Mouse (Mus musculus) heart, postnatal 4 days (tissue): ENCODE measurements around the gene Rpusd3. TPM values are rescaled to one million over a fixed set of nuclear protein-coding genes. Genes with fewer than 3 reads are reported as not detected.

Experiments used
- DNase-seq: peaks from one replicate; pipeline ENCODE4 v3.0.0; 2021
- microRNA-seq, 2 experiments: library from miRNA; unstranded; fragments of <30 nt; microRNA quantifications; one replicate each; pipeline ENCODE4 v1.2.0; 2021 to 2022
- total RNA-seq, 2 experiments: library from RNA; stranded (reverse); gene quantifications; 2 replicates each; pipeline ENCODE4 v1.2.3; 2021

Rpusd3 gene
- total RNA-seq, 2 experiments from 2014 or later = 7.1 to 7.9 TPM

DNA sequence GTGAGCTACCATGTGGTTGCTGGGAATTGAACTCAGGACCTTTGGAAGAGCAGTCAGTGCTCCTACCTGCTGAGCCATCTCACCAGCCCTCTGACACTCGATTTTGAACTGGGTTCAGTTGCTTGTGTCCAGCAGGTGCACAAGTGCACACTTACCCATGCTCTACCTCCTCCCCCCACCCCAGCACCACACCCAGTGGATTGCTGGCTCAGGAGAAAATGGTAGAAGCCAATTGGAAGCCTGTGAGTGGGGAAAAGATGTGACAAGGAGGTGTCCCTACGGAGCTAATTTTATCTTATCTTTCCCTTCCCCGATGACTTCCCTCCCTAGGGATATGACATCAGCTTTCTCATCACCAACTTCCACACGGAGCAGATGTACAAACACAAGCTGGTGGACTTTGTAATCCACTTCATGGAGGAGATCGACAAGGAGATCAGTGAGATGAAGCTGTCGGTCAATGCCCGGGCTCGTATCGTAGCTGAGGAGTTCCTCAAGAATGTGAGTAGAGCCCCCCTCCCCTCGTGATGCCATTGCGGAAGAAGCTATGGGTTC, 33.9 kb downstream of the Rpusd3 start:
- no peak for DNase-seq

DNA sequence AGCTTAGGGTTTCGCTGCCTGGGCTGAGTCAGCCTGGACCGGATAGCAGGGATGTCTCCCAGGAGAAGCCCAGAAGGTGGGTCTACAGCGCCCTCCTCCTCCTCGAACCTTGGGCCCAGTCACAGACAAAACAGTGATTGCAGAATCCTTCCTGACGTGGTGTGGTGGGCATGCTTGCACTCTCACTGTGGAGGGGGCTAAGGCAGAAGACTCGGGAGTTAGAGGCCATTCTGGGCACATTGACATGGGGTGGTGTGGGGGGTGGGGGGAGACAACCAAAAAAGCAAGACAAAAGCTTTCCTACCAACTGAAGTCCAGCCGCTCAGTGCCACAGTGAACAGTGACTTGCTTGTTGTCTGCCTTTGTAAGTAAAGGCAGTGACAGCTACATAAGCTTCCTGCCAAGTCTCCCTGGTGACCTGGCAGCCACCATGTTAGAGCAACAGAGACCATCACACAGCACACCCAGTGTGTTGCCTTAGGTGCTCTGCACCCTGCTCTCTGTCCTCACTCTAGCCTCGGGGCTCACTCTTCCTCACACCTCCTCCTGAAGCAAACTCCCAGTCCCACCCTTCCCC, 34.7 kb downstream of the Rpusd3 start:
- DNase-seq = no peak

DNA sequence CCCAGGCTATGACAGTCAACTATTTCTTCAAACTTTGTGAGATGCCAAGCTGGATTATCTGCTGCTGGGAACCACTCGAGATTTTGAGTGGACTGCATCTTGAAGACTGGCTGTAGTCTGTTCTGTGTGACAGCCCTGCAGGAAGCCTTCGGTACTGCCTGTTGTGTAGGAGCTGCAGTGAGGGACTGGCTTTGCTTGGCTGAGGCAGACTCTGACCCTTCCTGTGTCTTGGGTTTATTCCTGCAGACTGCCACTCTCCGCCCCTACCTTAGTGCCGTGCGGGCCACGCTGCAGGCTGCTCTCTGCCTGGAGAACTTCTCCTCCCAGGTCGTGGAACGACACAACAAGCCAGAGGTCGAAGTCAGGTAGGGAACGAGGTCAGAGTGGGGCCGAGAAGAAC, 38.7 kb downstream of the Rpusd3 start:
- no peak for DNase-seq

DNA sequence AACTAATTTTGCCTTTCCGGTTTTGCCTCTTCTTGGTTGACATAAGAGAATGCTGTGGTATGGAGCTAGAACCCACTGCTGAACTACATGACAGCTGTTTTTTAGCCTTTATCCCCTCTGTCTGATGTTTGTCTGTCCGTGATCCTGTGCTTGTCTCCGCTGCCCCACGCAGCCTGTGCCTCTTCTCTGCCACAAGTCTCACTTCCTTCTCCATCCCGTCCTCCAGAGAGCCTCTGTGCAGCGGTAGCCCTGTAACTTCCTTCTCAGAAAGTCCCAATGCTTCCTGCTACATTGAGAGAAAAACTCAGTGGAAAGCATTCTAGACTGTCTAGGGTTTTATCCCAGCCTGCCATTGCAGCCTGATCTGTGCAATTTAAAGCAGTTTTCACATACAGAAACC, 39.9 kb downstream of the Rpusd3 start:
- DNase-seq = no peak

DNA sequence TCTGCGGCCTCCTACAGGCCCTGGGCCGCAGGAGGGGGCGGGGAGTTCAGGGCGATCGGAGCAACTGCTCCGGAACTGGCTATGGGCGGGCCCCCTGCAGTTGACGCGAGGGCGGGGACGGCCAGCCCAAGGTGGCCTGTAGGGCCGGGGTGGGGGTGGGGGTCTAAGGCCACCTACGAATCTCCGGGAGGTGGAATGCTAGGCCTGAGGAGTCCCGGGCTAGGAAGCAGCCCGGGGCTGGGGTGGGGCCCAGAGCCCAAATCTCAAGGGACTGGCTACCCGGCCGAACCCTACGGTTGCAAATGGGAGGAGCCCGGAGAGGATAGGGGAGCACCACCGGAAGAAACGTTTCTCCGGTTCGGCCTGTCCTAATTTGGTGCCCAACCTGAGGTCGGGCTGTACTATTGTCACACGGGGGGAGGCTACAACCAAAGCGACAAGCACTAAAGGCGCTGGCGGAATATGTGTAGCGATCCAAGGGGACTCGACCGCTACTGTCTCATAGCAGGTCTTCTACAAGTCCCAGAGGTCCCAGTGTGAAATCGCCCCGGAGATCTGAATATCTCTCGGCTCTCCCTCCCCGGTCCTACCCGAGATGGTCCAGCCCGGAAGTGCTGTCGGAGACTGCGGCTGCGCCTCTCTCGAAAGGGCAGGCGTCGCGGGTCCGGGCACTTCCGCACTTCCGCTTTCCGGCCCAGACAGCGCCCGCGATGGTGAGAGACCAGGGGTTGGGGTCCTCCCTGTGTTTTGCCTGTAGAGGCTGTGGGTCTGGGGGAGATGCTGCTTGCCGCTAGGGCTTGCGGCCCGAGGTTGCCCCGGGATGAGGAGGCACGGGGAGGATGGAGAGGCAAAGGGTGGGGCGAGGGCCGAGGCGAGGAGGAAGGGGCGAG, 41.4 kb downstream of the Rpusd3 start, which contains the start of the genes Tada3 and Arpc4:
Gene Tada3, minus strand, starts transcription at position 388 of the 890 bp plus-strand sequence.
Gene Arpc4, plus strand, starts transcription at position 620 of the 890 bp plus-strand sequence.
- DNase-seq = peak; percentile 94

DNA sequence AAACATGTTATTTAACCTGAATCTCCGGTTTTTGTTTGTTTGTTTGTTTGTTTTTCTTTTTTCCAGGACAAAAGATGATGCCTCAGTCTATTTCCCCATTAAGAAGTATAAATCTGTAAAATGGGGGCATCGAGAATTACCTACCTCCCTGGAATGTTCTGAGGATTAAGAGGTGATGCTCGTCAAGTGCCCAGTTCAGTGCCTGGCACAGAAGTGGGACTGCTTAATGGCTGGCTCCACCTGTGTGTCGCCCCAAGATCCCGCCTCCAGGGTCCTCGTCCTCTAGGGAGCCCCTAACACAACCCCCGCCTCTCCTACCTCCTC, 42.0 kb downstream of the Rpusd3 start:
- no peak for DNase-seq

DNA sequence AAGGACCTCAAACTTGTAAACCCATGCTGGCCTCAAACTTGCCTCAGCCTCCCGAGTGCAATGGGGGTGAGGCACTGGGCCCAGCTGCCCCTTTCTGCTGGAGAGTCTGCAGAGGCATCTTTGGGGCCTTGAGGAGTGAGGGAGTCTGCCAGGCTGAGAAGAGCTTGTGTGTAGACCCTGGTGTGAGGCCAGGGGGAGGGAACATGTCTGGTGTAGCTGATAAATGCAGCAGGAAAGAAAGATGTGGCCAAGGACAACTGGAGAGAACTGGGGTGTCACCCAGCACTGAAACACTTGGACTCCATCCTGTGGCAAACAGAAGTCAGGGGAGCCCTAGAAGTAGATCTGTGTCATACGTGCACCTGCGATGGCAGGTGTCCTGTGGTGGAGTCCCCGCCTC, 45.6 kb downstream of the Rpusd3 start:
- DNase-seq = no peak

DNA sequence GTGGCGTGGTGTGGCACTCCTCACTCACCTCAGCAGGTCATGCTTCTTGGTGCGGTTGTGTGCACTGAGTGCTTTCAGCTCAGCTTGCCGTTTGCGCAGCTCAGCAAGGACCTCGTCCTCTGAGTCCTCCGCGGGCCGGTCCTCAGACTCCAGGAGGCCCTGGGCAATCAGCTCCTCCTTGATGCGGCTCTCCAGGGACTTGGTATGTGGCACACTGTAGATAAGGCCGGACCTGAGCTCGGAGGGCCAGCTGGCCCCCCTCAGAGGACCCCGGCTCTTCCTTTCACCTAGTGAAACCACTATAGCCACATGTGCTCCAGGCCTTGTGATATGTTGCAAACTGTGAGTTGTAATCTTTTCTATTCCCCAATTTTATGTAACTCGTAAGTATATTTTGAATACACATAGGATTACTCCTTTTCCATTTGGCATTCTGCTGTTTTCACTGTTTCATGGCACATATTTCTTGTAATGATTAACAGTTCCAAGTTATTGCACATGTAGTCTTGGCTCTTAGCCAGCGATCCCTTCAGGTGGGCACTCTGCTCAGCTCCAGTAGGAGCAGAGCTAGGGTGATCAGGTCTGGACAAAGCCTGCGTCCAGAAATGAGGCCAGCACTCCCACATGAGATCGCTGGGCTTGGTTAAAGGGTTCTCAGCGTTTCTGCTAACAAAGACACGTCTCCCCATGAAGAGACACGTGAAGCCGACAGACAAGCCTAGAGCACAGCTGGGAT, 48.8 kb downstream of the Rpusd3 start:
- DNase-seq = no peak

DNA sequence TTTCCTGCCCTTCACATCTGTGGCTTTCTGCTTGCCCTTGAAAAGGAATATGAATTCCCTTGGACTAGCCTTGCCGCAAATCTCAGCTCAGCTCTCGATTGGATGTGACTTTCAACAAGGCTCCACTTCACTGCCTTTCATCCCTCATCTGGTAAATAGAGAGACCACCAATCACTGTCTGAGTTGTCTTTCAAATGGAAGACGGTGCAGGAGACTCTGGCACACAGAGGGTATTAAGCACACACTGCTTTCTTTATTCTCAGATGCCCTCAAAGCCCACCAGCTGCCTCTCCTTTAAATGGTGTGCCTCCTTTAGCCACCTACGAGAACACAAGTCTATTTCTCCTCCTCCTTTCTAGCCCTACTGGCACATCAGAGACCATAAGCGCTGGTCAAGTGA, 50.6 kb downstream of the Rpusd3 start:
- no peak for DNase-seq

DNA sequence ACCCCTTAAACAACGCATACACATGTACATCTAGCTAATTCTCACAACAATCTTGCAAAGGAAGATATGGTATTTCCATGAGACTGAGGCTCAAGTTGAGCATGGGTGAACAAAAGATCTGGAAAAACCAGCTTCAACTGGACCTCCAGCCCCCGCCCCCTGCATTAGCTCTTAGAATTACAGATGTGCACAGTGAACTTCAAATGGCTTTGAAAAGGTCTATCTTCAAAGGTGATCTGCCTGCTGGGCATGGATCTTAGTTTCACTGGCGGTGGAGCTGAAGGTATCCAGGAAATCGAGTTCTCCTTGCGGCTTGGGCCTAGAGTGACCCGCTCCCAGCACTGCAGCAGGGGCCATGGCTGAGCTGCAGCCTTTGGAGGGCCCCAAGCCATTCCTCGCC, 51.0 kb downstream of the Rpusd3 start:
- no peak for DNase-seq

DNA sequence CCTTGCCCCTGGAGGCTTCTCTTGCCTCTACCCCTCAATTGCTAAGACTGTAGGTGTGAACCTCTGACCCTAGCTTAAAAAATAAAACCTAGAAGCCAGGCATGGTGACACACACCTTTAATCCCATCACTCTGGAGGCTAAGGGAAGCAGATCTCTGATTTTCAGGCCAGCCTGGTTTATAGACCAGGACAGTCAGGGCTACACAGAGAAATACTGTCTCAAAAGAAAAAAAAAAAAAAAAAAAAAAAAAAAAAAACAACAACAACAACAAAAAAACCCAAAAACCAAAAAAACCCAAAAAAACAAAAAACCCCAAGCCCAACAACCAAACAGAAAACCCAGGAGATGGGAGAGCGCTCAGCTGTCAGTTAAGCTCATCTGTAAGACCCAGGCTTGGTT, 51.6 kb downstream of the Rpusd3 start:
- no peak for DNase-seq

DNA sequence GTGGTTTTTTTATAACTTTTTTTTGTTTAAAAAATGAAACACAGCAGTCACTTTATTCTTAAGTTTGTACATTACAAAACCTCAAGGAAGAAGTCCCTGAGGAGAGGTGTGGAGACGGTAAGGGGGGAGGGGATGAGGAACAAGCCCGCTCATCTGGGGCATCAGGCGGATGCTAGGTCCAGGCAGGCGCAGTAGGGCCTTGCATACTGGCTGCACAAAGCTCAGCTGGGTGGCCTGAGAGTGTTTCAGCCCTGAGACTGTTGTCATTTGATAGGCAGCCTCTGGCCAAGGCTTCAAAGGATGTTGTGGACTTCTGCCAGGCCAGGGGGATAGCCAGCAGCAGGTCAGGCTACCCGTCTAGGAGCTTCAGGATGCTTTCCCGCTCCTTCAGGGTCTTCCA, 52.5 kb downstream of the Rpusd3 start:
- no peak for DNase-seq

Small RNA genes lying within 50 kb of the gene (microRNA-seq; reads per million reads assigned to microRNA genes)
- 0 reads per million in 2 experiments for gene Gm24387

Other genes with a start within 250 kb of the Rpusd3 start
- under 1 TPM; 0.50 to 0.61 TPM for gene Lhfpl4, start 224.0 kb downstream of the Rpusd3 start, total RNA-seq
- 10 to 100 TPM; 12.2 to 12.8 TPM for gene Mtmr14, start 181.5 kb downstream of the Rpusd3 start, total RNA-seq
- gene Cpne9, start 137.0 kb downstream of the Rpusd3 start, total RNA-seq = not detected
- gene Brpf1, start 112.2 kb downstream of the Rpusd3 start, total RNA-seq = 10 to 100 TPM; 21.8 to 23.8 TPM
- 1 to 10 TPM; 5.2 to 6.2 TPM for gene Ogg1, start 92.4 kb downstream of the Rpusd3 start, total RNA-seq
- 10 to 100 TPM; 73.5 to 73.7 TPM for gene Camk1, start 75.4 kb downstream of the Rpusd3 start, total RNA-seq
- gene Tada3, start 41.5 kb downstream of the Rpusd3 start, total RNA-seq = 10 to 100 TPM; 23.8 to 26.0 TPM
- gene Arpc4, start 41.2 kb downstream of the Rpusd3 start, total RNA-seq = 100 to 1,000 TPM; 142 to 143 TPM
- 1 to 10 TPM; 1.7 to 2.7 TPM for gene Ttll3, start 30.1 kb downstream of the Rpusd3 start, total RNA-seq
- 1 to 10 TPM; 1.8 to 2.3 TPM for gene Cidec, start 16.4 kb upstream of the Rpusd3 start, total RNA-seq
- gene Jagn1, start 23.2 kb upstream of the Rpusd3 start, total RNA-seq = 10 to 100 TPM; 28.3 to 34.7 TPM
- gene Il17re, start 39.1 kb upstream of the Rpusd3 start, total RNA-seq = 1 to 10 TPM; 1.1 to 1.3 TPM
- gene Il17rc, start 52.1 kb upstream of the Rpusd3 start, total RNA-seq = 10 to 100 TPM in 1 of 2 experiments, 1 to 10 TPM in 1; 7.9 to 10.2 TPM
- 10 to 100 TPM; 34.6 to 41.5 TPM for gene Creld1, start 64.0 kb upstream of the Rpusd3 start, total RNA-seq
- not detected for gene Prrt3, start 82.6 kb upstream of the Rpusd3 start, total RNA-seq
- gene Emc3, start 112.3 kb upstream of the Rpusd3 start, total RNA-seq = 10 to 100 TPM; 61.9 to 63.6 TPM
- 10 to 100 TPM in 1 of 2 experiments, 1 to 10 TPM in 1; 7.9 to 10.2 TPM for gene Fancd2, start 112.3 kb upstream of the Rpusd3 start, total RNA-seq
- gene Fancd2os, start 181.4 kb upstream of the Rpusd3 start, total RNA-seq = not detected
- gene Brk1, start 185.4 kb upstream of the Rpusd3 start, total RNA-seq = 100 to 1,000 TPM; 101 to 102 TPM
- gene Vhl, start 204.6 kb upstream of the Rpusd3 start, total RNA-seq = 10 to 100 TPM; 13.6 to 18.6 TPM
- 10 to 100 TPM in 1 of 2 experiments, 1 to 10 TPM in 1; 8.9 to 11.1 TPM for gene Irak2, start 219.1 kb upstream of the Rpusd3 start, total RNA-seq